Comparison of ENCODE assay signal across 8 mouse cellular contexts in the genomic region with DNA sequence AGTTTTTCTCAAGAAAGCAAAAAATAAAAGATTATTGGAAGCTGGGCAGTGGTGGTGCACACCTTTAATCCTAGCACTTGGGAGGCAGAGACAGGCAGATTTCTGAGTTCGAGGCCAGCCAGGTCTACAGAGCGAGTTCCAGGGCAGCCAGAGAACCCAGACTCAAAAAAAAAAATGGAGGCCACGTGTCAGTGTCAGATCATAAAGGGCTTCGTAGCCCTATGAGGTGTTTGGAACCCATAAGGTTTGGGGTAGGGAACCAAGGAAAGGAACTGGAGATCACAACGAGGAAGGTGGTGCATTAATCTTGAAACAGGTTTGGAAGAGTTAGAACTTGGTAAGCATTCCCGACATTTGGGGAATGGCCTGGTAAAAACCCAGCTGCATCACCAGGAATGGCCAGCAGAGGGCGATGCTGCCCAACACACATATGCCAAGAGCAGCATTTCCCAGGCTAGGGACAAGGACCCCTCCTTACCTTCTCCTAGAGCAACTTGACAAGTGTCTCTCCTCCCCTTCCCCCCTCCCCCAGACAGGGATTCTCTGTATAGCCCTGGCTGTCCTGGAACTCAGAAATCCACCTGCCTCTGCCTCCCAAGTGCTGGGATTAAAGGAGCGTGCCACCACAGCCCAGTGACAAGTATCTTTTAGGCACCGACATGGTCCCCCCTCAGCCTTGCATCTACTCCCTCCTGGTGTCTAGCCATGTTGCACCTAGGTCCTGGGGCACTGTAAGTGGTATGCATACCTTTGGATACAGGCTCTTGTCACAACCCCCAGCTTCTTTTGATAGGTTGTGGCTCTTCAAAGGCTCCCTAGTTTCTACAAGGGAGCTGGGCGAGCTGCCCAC. TPM values are rescaled to one million over a fixed set of nuclear protein-coding genes. Genes with fewer than 3 reads are reported as not detected.
DNase-seq lines count a peak whose midpoint lies in the region; ATAC-seq lines count a peak whose summit lies in the region.

No protein-coding gene starts in this region.

- H3K4me3 ChIP-seq in forebrain, embryonic 13.5 days = no peak overlapping the region
- no peak overlapping the region for H3K4me3 ChIP-seq in hindbrain, embryonic 14.5 days (replicated peaks; ENCODE audit: low read length)

- H3K27me3 ChIP-seq in forebrain, embryonic 13.5 days = no peaks in the 10 kb centered on the region
- no peaks in the 10 kb centered on the region for H3K27me3 ChIP-seq in hindbrain, embryonic 14.5 days (ENCODE audit: control insufficient read depth, insufficient read depth, low read length)

- H3K36me3 ChIP-seq in forebrain, embryonic 13.5 days (ENCODE audit: poor library complexity, severe bottlenecking) = peaks cover 60% of the 10 kb centered on the region
- peaks cover 69% of the 10 kb centered on the region for H3K36me3 ChIP-seq in hindbrain, embryonic 14.5 days (replicated peaks; ENCODE audit: control insufficient read depth, insufficient read depth)

- H3K4me2 ChIP-seq in forebrain, embryonic 13.5 days = no peak overlapping the region
- H3K4me2 ChIP-seq in hindbrain, embryonic 14.5 days (replicated peaks) = peak overlapping the region; percentile 89; the same call in 1 of the 2 replicates

- 64% methylated on average over 10 of the region's 10 CpGs for WGBS in forebrain, embryonic 13.5 days
- WGBS in hindbrain, embryonic 14.5 days = 61% methylated on average over 10 of the region's 10 CpGs

- peak; percentile 74 for DNase-seq in MN1 (ENCODE audit: low spot score)
- DNase-seq in c-Kit-positive CD71-positive TER-119-negative erythroid progenitor cells, embryonic 14.5 days (ENCODE audit: low read depth) = peak; percentile 60
- peak; percentile 83 for DNase-seq in hindbrain, embryonic 14.5 days (ENCODE audit: low spot score)
- DNase-seq in layer of hippocampus, postnatal 36 days = peak; percentile 66 to 68
- peak; percentile 76 for DNase-seq in lung, postnatal 25 days (ENCODE audit: low spot score)
- DNase-seq in retina, postnatal 7 days (ENCODE audit: low read depth, low spot score) = peak; percentile 56
- DNase-seq in urinary bladder, postnatal 4 days (ENCODE audit: low spot score in 2 of 2) = peak; percentile 57 to 79

- no peak overlapping the region for H3K27ac ChIP-seq in forebrain, embryonic 13.5 days
- H3K27ac ChIP-seq in hindbrain, embryonic 14.5 days = no peak overlapping the region

- H3K4me1 ChIP-seq in forebrain, embryonic 13.5 days = peaks cover 16% of the 10 kb centered on the region
- peaks cover 17% of the 10 kb centered on the region for H3K4me1 ChIP-seq in hindbrain, embryonic 14.5 days (replicated peaks; ENCODE audit: control insufficient read depth, insufficient read depth, low read length)

- ATAC-seq in forebrain, embryonic 13.5 days = peak; percentile 39; the same call in 1 of the 2 replicates
- ATAC-seq in hindbrain, embryonic 14.5 days (ENCODE audit: low FRiP score) = peak; percentile 31

- no peak overlapping the region for H3K9ac ChIP-seq in forebrain, embryonic 13.5 days
- 0 out of 2 replicates have a peak overlapping the region, but pooled peaks have one; percentile 66 for H3K9ac ChIP-seq in hindbrain, embryonic 14.5 days

- H3K9me3 ChIP-seq in forebrain, embryonic 13.5 days (replicated peaks) = no peaks in the 10 kb centered on the region
- no peaks in the 10 kb centered on the region for H3K9me3 ChIP-seq in hindbrain, embryonic 14.5 days (ENCODE audit: control insufficient read depth, low read length)

RNA-seq across cellular contexts. Expression of a gene that starts 1.1 kb away (rescaled TPM):
- polyA plus RNA-seq in forebrain, embryonic 13.5 days (2015; fragmentation: Nextera tagmentation; extraction: Ambion mirVana) = 26.4 and 27.9 TPM in 2 replicates
- 41.9 and 43.5 TPM in 2 replicates for polyA plus RNA-seq in hindbrain, embryonic 14.5 days (2014; fragmentation: Nextera tagmentation; extraction: Ambion mirVana)
- 10 to 100 TPM; 57.4 to 64.6 TPM for total RNA-seq in layer of hippocampus, postnatal 36 days (2021)

RNA-seq across cellular contexts. Expression of a gene that starts 33.2 kb away (rescaled TPM):
- polyA plus RNA-seq in forebrain, embryonic 13.5 days (2015; fragmentation: Nextera tagmentation; extraction: Ambion mirVana) = 0.34 and 0.52 TPM in 2 replicates
- 0.82 and 1.1 TPM in 2 replicates for polyA plus RNA-seq in hindbrain, embryonic 14.5 days (2014; fragmentation: Nextera tagmentation; extraction: Ambion mirVana)
- 1 to 10 TPM; 6.0 to 8.0 TPM for total RNA-seq in layer of hippocampus, postnatal 36 days (2021)

RNA-seq across cellular contexts. Expression of a gene that starts 34.6 kb away (rescaled TPM):
- 60.8 and 65.0 TPM in 2 replicates for polyA plus RNA-seq in forebrain, embryonic 13.5 days (2015; fragmentation: Nextera tagmentation; extraction: Ambion mirVana)
- 54.7 and 55.2 TPM in 2 replicates for polyA plus RNA-seq in hindbrain, embryonic 14.5 days (2014; fragmentation: Nextera tagmentation; extraction: Ambion mirVana)
- 100 to 1,000 TPM; 100 to 108 TPM for total RNA-seq in layer of hippocampus, postnatal 36 days (2021)

RNA-seq across cellular contexts. Expression of a gene that starts 39.4 kb away (rescaled TPM):
- polyA plus RNA-seq in forebrain, embryonic 13.5 days (2015; fragmentation: Nextera tagmentation; extraction: Ambion mirVana) = 40.2 and 48.4 TPM in 2 replicates
- polyA plus RNA-seq in hindbrain, embryonic 14.5 days (2014; fragmentation: Nextera tagmentation; extraction: Ambion mirVana) = 41.8 and 42.7 TPM in 2 replicates
- total RNA-seq in layer of hippocampus, postnatal 36 days (2021) = 10 to 100 TPM; 23.9 to 24.4 TPM

RNA-seq across cellular contexts. Expression of a gene that starts 45.0 kb away (rescaled TPM):
- 5.2 and 7.5 TPM in 2 replicates for polyA plus RNA-seq in forebrain, embryonic 13.5 days (2015; fragmentation: Nextera tagmentation; extraction: Ambion mirVana)
- 54.1 and 64.8 TPM in 2 replicates for polyA plus RNA-seq in hindbrain, embryonic 14.5 days (2014; fragmentation: Nextera tagmentation; extraction: Ambion mirVana)
- total RNA-seq in layer of hippocampus, postnatal 36 days (2021) = 10 to 100 TPM; 13.8 to 14.9 TPM
